Mouse (Mus musculus): ENCODE data around the gene Snapc1. TPM values are rescaled to one million over a fixed set of nuclear protein-coding genes. Genes with fewer than 3 reads are reported as not detected.

Gene Snapc1
- polyA plus RNA-seq, 1 experiment from 2014 or later: 31.5 TPM

DNA sequence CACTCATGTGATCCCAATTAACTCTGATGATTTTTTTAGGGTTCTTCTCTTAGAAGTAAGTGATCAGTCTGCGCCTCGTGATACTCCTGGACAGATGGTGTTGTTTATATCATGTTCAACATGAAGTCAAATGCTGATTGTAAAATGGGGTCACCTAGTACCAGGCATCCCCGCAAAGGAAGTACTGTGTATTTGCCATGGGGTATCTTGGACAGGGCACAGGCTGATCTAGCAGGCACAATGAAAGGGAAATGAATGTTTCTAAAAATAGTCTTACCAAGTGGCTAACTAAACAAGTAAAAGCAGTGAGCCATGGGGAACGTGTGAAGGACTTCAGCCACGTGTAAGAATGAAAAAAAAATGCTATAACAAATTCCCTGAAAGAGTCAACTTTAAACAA is 9.5 kb upstream of the Snapc1 start:
- Histone ChIP-seq H3K36me3 (no peaks in the 10 kb centered on the region), H3K4me3 (no peak overlapping the region), H3K9ac (no peak overlapping the region), H3K4me1 (peaks cover 5% of the 10 kb centered on the region), H3K27me3 (no peaks in the 10 kb centered on the region), H3K27ac (no peak overlapping the region), H3K9me3 (replicated peaks) (no peaks in the 10 kb centered on the region), H3K4me2 (replicated peaks) (no peak overlapping the region)
- no peak for ATAC-seq (ENCODE audit: low FRiP score)
- 85% methylated on average over 5 of the region's 5 CpGs for WGBS

- Histone ChIP-seq H3K27ac (no peak overlapping the region), H3K4me3 (no peak overlapping the region), H3K9ac (no peak overlapping the region), H3K27me3 (no peaks in the 10 kb centered on the region), H3K4me1 (peaks cover 4% of the 10 kb centered on the region; the same call in 1 of the 2 replicates), H3K36me3 (no peaks in the 10 kb centered on the region), H3K4me2 (replicated peaks) (no peak overlapping the region), H3K9me3 (replicated peaks) (no peaks in the 10 kb centered on the region)
- no peak for ATAC-seq (ENCODE audit: low FRiP score)
- 79% methylated on average over 3 of the region's 3 CpGs for WGBS
Observed at GRCm38 (mm10) chr12:73957676-73958075, 6.6 kb upstream of the Snapc1 start.

- ATAC-seq (ENCODE audit: low FRiP score): no peak
- WGBS: 80% methylated on average over 2 of the region's 2 CpGs
- no peaks in the 10 kb centered on the region for H3K4me1 ChIP-seq
- H3K36me3 ChIP-seq: no peaks in the 10 kb centered on the region
- no peaks in the 10 kb centered on the region for H3K9me3 ChIP-seq (replicated peaks)
- H3K9ac ChIP-seq: no peak overlapping the region
- H3K27ac ChIP-seq: no peak overlapping the region
- no peak overlapping the region for H3K4me2 ChIP-seq (replicated peaks)
- no peak overlapping the region for H3K4me3 ChIP-seq
- no peaks in the 10 kb centered on the region for H3K27me3 ChIP-seq
Observed at GRCm38 (mm10) chr12:73958830-73959229, 5.5 kb upstream of the Snapc1 start.

DNA sequence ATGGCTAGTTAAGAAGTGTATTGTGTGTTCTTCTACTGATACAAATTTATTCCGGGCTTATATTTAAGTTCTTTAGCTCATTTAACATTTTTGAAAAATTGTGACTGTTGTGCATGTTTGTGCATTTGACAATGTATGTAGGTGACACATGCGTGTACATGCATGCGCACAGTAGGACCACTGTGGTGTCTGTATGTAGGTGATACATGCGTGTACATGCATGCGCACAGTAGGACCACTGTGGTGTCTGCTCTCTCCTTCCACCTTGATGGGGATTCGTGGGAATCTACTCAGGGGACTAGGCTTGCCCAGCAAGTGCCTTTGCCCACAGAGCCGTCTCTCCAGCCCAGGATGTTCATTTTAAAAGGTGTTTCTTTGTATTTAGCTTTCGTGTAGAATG is 4.9 kb downstream of the Snapc1 start:
- Histone ChIP-seq H3K9ac (no peak overlapping the region), H3K9me3 (replicated peaks) (peaks cover 6% of the 10 kb centered on the region; the same call in 1 of the 2 replicates), H3K4me2 (replicated peaks) (no peak overlapping the region), H3K27ac (no peak overlapping the region), H3K4me3 (no peak overlapping the region), H3K4me1 (peaks cover 8% of the 10 kb centered on the region), H3K36me3 (peaks cover 57% of the 10 kb centered on the region), H3K27me3 (no peaks in the 10 kb centered on the region)
- ATAC-seq (ENCODE audit: low FRiP score): no peak
- WGBS: 98% methylated on average over 8 of the region's 8 CpGs

DNA sequence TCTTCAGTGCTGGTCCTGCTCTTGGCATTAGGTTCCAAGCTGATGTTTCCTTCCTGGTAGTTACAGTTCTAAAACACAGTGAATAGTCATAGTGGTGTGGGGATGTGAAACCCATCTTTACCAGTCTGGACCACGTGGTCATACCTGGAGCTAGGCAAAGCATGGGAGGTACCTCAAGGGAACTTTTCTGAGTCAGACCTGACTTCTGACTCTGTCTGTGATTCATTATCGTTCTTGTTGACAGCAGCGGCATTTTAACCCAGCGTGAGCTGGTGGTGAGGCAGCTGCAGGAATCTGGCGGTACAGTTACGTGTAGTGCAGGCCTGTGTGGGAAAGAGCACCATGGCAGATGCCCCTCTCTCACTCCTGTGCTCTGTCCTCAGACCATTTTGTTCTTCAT is 10.3 kb downstream of the Snapc1 start:
- Histone ChIP-seq H3K4me2 (replicated peaks) (no peak overlapping the region), H3K36me3 (peaks cover 82% of the 10 kb centered on the region), H3K27me3 (no peaks in the 10 kb centered on the region), H3K4me1 (no peaks in the 10 kb centered on the region), H3K9me3 (replicated peaks) (peaks cover 6% of the 10 kb centered on the region; the same call in 1 of the 2 replicates), H3K4me3 (no peak overlapping the region), H3K9ac (no peak overlapping the region), H3K27ac (no peak overlapping the region)
- 93% methylated on average over 6 of the region's 6 CpGs for WGBS
- ATAC-seq (ENCODE audit: low FRiP score): no peak

- WGBS: 95% methylated on average over 3 of the region's 3 CpGs
- H3K36me3 ChIP-seq: peaks cover 67% of the 10 kb centered on the region
- H3K27ac ChIP-seq: no peak overlapping the region
- H3K4me1 ChIP-seq: no peaks in the 10 kb centered on the region
- H3K9me3 ChIP-seq (replicated peaks): no peaks in the 10 kb centered on the region
- ATAC-seq (ENCODE audit: low FRiP score): no peak
- H3K4me2 ChIP-seq (replicated peaks): no peak overlapping the region
- H3K27me3 ChIP-seq: no peaks in the 10 kb centered on the region
- no peak overlapping the region for H3K4me3 ChIP-seq
- no peak overlapping the region for H3K9ac ChIP-seq
Observed at GRCm38 (mm10) chr12:73978144-73978543, 13.9 kb downstream of the Snapc1 start.

- H3K4me2 ChIP-seq (replicated peaks): no peak overlapping the region
- H3K27ac ChIP-seq: no peak overlapping the region
- H3K4me1 ChIP-seq: no peaks in the 10 kb centered on the region
- WGBS: 91% methylated on average over 5 of the region's 5 CpGs
- no peaks in the 10 kb centered on the region for H3K9me3 ChIP-seq (replicated peaks)
- H3K36me3 ChIP-seq: peaks cover 69% of the 10 kb centered on the region
- no peak overlapping the region for H3K4me3 ChIP-seq
- H3K27me3 ChIP-seq: no peaks in the 10 kb centered on the region
- H3K9ac ChIP-seq: no peak overlapping the region
- ATAC-seq (ENCODE audit: low FRiP score): no peak
Observed at GRCm38 (mm10) chr12:73979667-73980066, 15.4 kb downstream of the Snapc1 start.

DNA sequence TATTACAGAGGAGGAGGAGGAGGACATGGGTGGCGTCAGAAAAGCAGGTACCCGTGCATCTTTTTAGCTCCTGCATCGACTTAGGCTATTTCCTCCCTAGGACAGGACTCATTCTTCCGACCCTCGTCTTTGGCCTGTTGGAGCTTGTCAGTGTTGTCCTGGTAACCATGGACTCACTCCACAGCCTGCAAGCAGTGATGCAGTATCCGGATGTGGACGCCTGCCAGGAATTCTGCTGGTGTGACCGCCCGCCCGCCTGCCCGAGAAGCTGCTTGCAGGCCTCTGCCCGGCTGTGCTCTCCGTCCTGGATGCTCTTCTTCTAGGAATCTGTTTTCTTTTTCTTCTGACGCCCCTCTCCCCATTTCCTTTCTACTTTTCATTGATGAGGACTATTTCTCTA is 18.3 kb downstream of the Snapc1 start:
- no peak overlapping the region for H3K4me2 ChIP-seq (replicated peaks)
- no peaks in the 10 kb centered on the region for H3K4me1 ChIP-seq
- H3K27ac ChIP-seq: no peak overlapping the region
- H3K27me3 ChIP-seq: no peaks in the 10 kb centered on the region
- ATAC-seq (ENCODE audit: low FRiP score): peak; percentile 54
- no peak overlapping the region for H3K9ac ChIP-seq
- H3K4me3 ChIP-seq: no peak overlapping the region
- 71% methylated on average over 14 of the region's 14 CpGs for WGBS
- H3K36me3 ChIP-seq: peaks cover 66% of the 10 kb centered on the region
- H3K9me3 ChIP-seq (replicated peaks): no peaks in the 10 kb centered on the region

- 86% methylated on average over 7 of the region's 7 CpGs for WGBS
- H3K36me3 ChIP-seq: peaks cover 37% of the 10 kb centered on the region
- ATAC-seq (ENCODE audit: low FRiP score): no peak
- no peak overlapping the region for H3K4me2 ChIP-seq (replicated peaks)
- H3K4me3 ChIP-seq: no peak overlapping the region
- H3K9ac ChIP-seq: no peak overlapping the region
- no peaks in the 10 kb centered on the region for H3K4me1 ChIP-seq
- no peak overlapping the region for H3K27ac ChIP-seq
- H3K9me3 ChIP-seq (replicated peaks): no peaks in the 10 kb centered on the region
- no peaks in the 10 kb centered on the region for H3K27me3 ChIP-seq
Observed at GRCm38 (mm10) chr12:73986299-73986698, 22.0 kb downstream of the Snapc1 start.

DNA sequence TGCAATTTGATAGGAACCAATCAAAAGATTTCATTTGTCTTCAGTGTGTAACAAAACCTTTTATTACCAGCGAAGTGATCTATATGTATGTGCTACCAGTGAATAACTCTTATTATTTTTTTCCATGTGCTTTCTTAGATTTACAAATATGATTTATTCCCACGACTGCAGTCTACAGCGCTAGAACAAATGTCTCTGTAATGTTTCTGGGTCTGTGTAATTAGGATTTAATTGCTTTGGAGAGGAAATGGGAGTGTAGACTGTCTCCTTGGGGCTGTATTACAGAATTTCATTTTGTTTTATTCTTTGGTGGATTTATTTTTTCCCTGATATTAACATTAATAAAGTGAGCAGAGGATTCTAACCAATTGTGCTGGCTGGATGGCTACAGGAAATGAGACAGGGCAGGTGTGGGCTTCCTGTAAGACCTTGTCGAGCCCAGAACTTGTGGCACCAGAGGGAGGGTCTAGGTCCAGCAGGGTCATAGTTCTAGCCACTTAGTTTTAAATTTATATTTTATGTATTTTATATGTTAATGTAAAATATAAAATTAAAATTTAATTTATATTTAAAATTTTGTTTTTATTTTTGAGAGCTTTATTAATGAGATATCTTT is 24.2 kb downstream of the Snapc1 start:
- no peaks in the 10 kb centered on the region for H3K27me3 ChIP-seq
- ATAC-seq (ENCODE audit: low FRiP score): no peak
- no peak overlapping the region for H3K27ac ChIP-seq
- H3K9me3 ChIP-seq (replicated peaks): no peaks in the 10 kb centered on the region
- H3K4me3 ChIP-seq: no peak overlapping the region
- WGBS: 91% methylated on average over 4 of the region's 4 CpGs
- no peak overlapping the region for H3K9ac ChIP-seq
- no peak overlapping the region for H3K4me2 ChIP-seq (replicated peaks)
- H3K36me3 ChIP-seq: peaks cover 26% of the 10 kb centered on the region
- no peaks in the 10 kb centered on the region for H3K4me1 ChIP-seq

DNA sequence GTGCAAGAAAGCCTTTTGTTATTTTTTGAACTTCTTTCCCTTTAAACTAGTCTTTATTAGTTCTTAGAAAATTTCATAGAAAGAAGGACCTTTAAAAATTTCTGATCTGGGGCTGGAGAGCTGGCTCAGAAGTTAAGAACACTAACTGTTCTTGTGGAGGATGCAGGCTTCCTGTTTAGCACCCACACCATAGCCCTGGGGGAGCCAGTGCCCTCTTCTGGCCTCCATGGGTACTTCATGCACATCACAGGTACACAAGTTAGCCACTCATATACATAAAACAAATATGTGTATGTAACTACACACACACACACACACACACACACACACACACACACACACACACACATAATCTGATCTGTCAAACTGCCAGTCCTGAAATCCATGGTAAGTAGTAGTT is 25.3 kb downstream of the Snapc1 start:
- Histone ChIP-seq H3K36me3 (peaks cover 18% of the 10 kb centered on the region), H3K4me3 (no peak overlapping the region), H3K4me1 (no peaks in the 10 kb centered on the region), H3K9ac (no peak overlapping the region), H3K9me3 (replicated peaks) (no peaks in the 10 kb centered on the region), H3K27ac (no peak overlapping the region), H3K27me3 (no peaks in the 10 kb centered on the region), H3K4me2 (replicated peaks) (no peak overlapping the region)
- ATAC-seq (ENCODE audit: low FRiP score): no peak

DNA sequence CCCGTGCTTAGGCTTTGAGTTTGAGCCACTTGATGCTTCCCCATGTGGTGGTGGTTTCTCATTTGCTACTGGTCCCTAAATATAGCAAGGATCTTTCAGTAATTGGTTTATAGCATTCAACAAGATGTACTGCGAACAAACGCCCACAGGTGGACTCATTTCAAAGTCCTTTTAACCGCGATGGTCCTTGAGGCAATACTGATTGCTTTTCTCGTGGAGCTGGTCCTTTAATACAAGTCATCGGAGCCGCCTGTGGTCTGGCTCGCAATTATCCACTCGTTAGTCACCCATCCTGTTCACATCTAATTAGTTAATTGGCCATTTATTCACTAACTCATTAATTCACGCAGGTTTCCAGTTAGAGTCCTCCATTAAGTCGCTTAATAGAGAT is 32.6 kb downstream of the Snapc1 start:
- WGBS: 55% methylated on average over 12 of the region's 12 CpGs
- Histone ChIP-seq H3K9ac (peak overlapping the region; percentile 76), H3K4me1 (peaks cover 10% of the 10 kb centered on the region; the same call in 1 of the 2 replicates), H3K4me3 (peak overlapping the region; percentile 57; the same call in 1 of the 2 replicates), H3K36me3 (no peaks in the 10 kb centered on the region), H3K27me3 (peaks cover 20% of the 10 kb centered on the region), H3K4me2 (replicated peaks) (peak overlapping the region; percentile 82), H3K9me3 (replicated peaks) (no peaks in the 10 kb centered on the region), H3K27ac (peak overlapping the region; percentile 37; the same call in 1 of the 2 replicates)
- peak; percentile 18; the same call in 1 of the 2 replicates for ATAC-seq (ENCODE audit: low FRiP score)

Data from hindbrain, embryonic 12.5 days (tissue).